17 mouse cellular contexts compared by ENCODE assay signal in genomic region chr11:8688907-8689306, GRCm38 (mm10). TPM values are rescaled to one million over a fixed set of nuclear protein-coding genes. Genes with fewer than 3 reads are reported as not detected.
DNase-seq lines count a peak whose midpoint lies in the region; ATAC-seq and TF ChIP-seq lines count a peak whose summit lies in the region.
"Had no signal": no experiment of that assay in that cellular context is flagged by ENCODE, and none has a peak within 500 bp of the region (broad histone marks: within the 10 kb centered on the region; RNA-seq: fewer than 3 reads in every experiment).

No protein-coding gene starts in this region.

- 0 out of 2 replicates have a peak overlapping the region, but pooled peaks have one; percentile 20 for H3K27ac ChIP-seq in gastrocnemius, adult 2 months
- 0 out of 2 replicates have a peak overlapping the region, but pooled peaks have one; percentile 26 for H3K27ac ChIP-seq in lung, embryonic 15.5 days
- H3K27ac ChIP-seq in liver, embryonic 12.5 days: peak overlapping the region; percentile 10; the same call in 1 of the 2 replicates
- H3K27ac ChIP-seq in midbrain, embryonic 13.5 days: no peak overlapping the region
- H3K27ac ChIP-seq: embryonic facial prominence, embryonic 13.5 days; forebrain, embryonic 15.5 days; neural tube, embryonic 13.5 days had no signal

- H3K4me2 ChIP-seq in lung, embryonic 15.5 days: no peak overlapping the region
- H3K4me2 ChIP-seq in liver, embryonic 12.5 days: no peak overlapping the region
- no peak overlapping the region for H3K4me2 ChIP-seq in midbrain, embryonic 13.5 days (replicated peaks)
- H3K4me2 ChIP-seq: embryonic facial prominence, embryonic 13.5 days; forebrain, embryonic 15.5 days; midbrain, embryonic 11.5 days; neural tube, embryonic 13.5 days had no signal

- no peak overlapping the region for H3K9ac ChIP-seq in lung, embryonic 15.5 days
- no peak overlapping the region for H3K9ac ChIP-seq in liver, embryonic 12.5 days
- no peak overlapping the region for H3K9ac ChIP-seq in midbrain, embryonic 13.5 days (replicated peaks)
- H3K9ac ChIP-seq: embryonic facial prominence, embryonic 13.5 days; forebrain, embryonic 15.5 days; neural tube, embryonic 13.5 days had no signal

- TF ChIP-seq CTCF in gastrocnemius, adult 2 months (IDR thresholded peaks at IDR 0.05): no peak

- 85% methylated on average over 8 of the region's 8 CpGs for whole genome bisulfite sequencing in lung, embryonic 15.5 days
- 39% methylated on average over 8 of the region's 8 CpGs for WGBS in liver, embryonic 12.5 days (ENCODE audit: insufficient replicate concordance)
- WGBS in midbrain, embryonic 13.5 days: 94% methylated on average over 8 of the region's 8 CpGs

- no peak for ATAC-seq in lung, embryonic 15.5 days (ENCODE audit: borderline replicate concordance, extremely low read depth, low FRiP score, low TSS enrichment)
- ATAC-seq in liver, embryonic 12.5 days: no peak
- ATAC-seq in midbrain, embryonic 13.5 days: no peak
- ATAC-seq: activated CD4-positive, CD25-positive, alpha-beta regulatory T cell, adult 4 months; forebrain, embryonic 15.5 days had no signal

- H3K4me3 ChIP-seq in gastrocnemius, adult 2 months: no peak overlapping the region
- no peak overlapping the region for H3K4me3 ChIP-seq in lung, embryonic 15.5 days
- no peak overlapping the region for H3K4me3 ChIP-seq in liver, embryonic 12.5 days
- no peak overlapping the region for H3K4me3 ChIP-seq in midbrain, embryonic 13.5 days (replicated peaks)
- H3K4me3 ChIP-seq: embryonic facial prominence, embryonic 13.5 days; forebrain, embryonic 15.5 days; neural tube, embryonic 13.5 days had no signal

- DNase-seq in gastrocnemius, adult 2 months: no peak
- no peak for DNase-seq in gastrocnemius, postnatal 10 days
- no peak for DNase-seq in lung, postnatal 14 days
- DNase-seq in splenic B cell, adult 2 months (ENCODE audit: low read depth, low spot score): peak; percentile 73
- DNase-seq in frontal cortex, postnatal 36 days (ENCODE audit: low spot score in 2 of 2): no peak
- DNase-seq: cerebellum, postnatal 14 days; lung, adult 2 months; right cerebral cortex, adult 18-20 months had no signal

- H3K9me3 ChIP-seq in lung, embryonic 15.5 days: no peaks in the 10 kb centered on the region
- no peaks in the 10 kb centered on the region for H3K9me3 ChIP-seq in liver, embryonic 12.5 days (replicated peaks)
- H3K9me3 ChIP-seq in midbrain, embryonic 13.5 days: no peaks in the 10 kb centered on the region
- H3K9me3 ChIP-seq: embryonic facial prominence, embryonic 13.5 days; forebrain, embryonic 15.5 days; neural tube, embryonic 13.5 days had no signal

- intact Hi-C loops in gastrocnemius, adult 2 months (cut with DNase I): no loop called here

- peaks cover 38% of the 10 kb centered on the region for H3K4me1 ChIP-seq in lung, embryonic 15.5 days
- H3K4me1 ChIP-seq in liver, embryonic 12.5 days: peaks cover 29% of the 10 kb centered on the region
- H3K4me1 ChIP-seq in midbrain, embryonic 13.5 days (replicated peaks): peaks cover 32% of the 10 kb centered on the region

- no peaks in the 10 kb centered on the region for H3K27me3 ChIP-seq in lung, embryonic 15.5 days
- H3K27me3 ChIP-seq in liver, embryonic 12.5 days (replicated peaks): no peaks in the 10 kb centered on the region
- H3K27me3 ChIP-seq in splenic B cell, adult 2 months (ENCODE audit: control insufficient read depth, insufficient read depth, low read length, poor library complexity, severe bottlenecking): no peaks in the 10 kb centered on the region
- peaks cover 3% of the 10 kb centered on the region; the same call in 1 of the 2 replicates for H3K27me3 ChIP-seq in midbrain, embryonic 13.5 days
- H3K27me3 ChIP-seq: embryonic facial prominence, embryonic 13.5 days; forebrain, embryonic 15.5 days; neural tube, embryonic 13.5 days had no signal

- no peaks in the 10 kb centered on the region for H3K36me3 ChIP-seq in lung, embryonic 15.5 days
- H3K36me3 ChIP-seq in liver, embryonic 12.5 days: no peaks in the 10 kb centered on the region
- no peaks in the 10 kb centered on the region for H3K36me3 ChIP-seq in splenic B cell, adult 2 months (ENCODE audit: control insufficient read depth, insufficient read depth, low read length, poor library complexity, severe bottlenecking)
- H3K36me3 ChIP-seq in midbrain, embryonic 13.5 days: no peaks in the 10 kb centered on the region
- H3K36me3 ChIP-seq: embryonic facial prominence, embryonic 13.5 days; forebrain, embryonic 15.5 days; neural tube, embryonic 13.5 days had no signal

RNA-seq across cellular contexts. Expression of gene Tns3, which starts 24.6 kb away (rescaled TPM):
- total RNA-seq in gastrocnemius, adult 2 months (2021): 1 to 10 TPM; 4.9 to 9.8 TPM
- 10 to 100 TPM; 16.7 to 21.3 TPM for total RNA-seq in gastrocnemius, postnatal 10 days (2021)
- 48.5 and 55.9 TPM in 2 replicates for polyA plus RNA-seq in lung, embryonic 15.5 days (2015; fragmentation: Nextera tagmentation; extraction: Ambion mirVana)
- polyA plus RNA-seq in liver, embryonic 12.5 days (2016; fragmentation: Nextera tagmentation; extraction: Ambion mirVana): 6.7 and 7.3 TPM in 2 replicates
- polyA plus RNA-seq in midbrain, embryonic 13.5 days (2015; fragmentation: Nextera tagmentation; extraction: Ambion mirVana): 4.4 TPM in 2 replicates
- total RNA-seq: MEL had no signal
